Mouse (Mus musculus): ENCODE results near the gene Gna15. TPM values are rescaled to one million over a fixed set of nuclear protein-coding genes. Genes with fewer than 3 reads are reported as not detected.

Gene Gna15
- polyA plus RNA-seq, 1 experiment = 14.8 TPM

GRCm38 (mm10) chr10:81502658-81503057, 21.4 kb downstream of the Gna15 start:
- no peaks in the 10 kb centered on the region for H3K36me3 ChIP-seq (ENCODE audit: control insufficient read depth, insufficient read depth, low read length)
- no peak overlapping the region for H3K27ac ChIP-seq (ENCODE audit: insufficient read depth, low read length)
- H3K27me3 ChIP-seq (ENCODE audit: control insufficient read depth, insufficient read depth, low read length) = no peaks in the 10 kb centered on the region
- DNase-seq (ENCODE audit: low read depth in 1 of 2, low spot score in 2 of 2) = peak; percentile 46 to 88
- H3K4me3 ChIP-seq (ENCODE audit: extremely low read depth, insufficient read depth, insufficient read length) = no peak overlapping the region
- 20% methylated on average over 36 of the region's 36 CpGs for WGBS
- peaks cover 8% of the 10 kb centered on the region for H3K4me1 ChIP-seq (ENCODE audit: control insufficient read depth, insufficient read depth, insufficient read length)
- TF ChIP-seq POLR2A (IDR thresholded peaks at IDR 0.05; ENCODE audit: low read depth, low read length) = no peak
- peak; percentile 98 for TF ChIP-seq CTCF (IDR thresholded peaks at IDR 0.05; ENCODE audit: extremely low read depth, insufficient read depth, insufficient read length, insufficient replicate concordance)

GRCm38 (mm10) chr10:81501863-81502262, 22.2 kb downstream of the Gna15 start:
- TF ChIP-seq POLR2A (IDR thresholded peaks at IDR 0.05; ENCODE audit: low read depth, low read length) (no peak), CTCF (IDR thresholded peaks at IDR 0.05; ENCODE audit: extremely low read depth, insufficient read depth, insufficient read length, insufficient replicate concordance) (no peak)
- Histone ChIP-seq H3K27ac (ENCODE audit: insufficient read depth, low read length) (no peak overlapping the region), H3K36me3 (ENCODE audit: control insufficient read depth, insufficient read depth, low read length) (no peaks in the 10 kb centered on the region), H3K4me3 (ENCODE audit: extremely low read depth, insufficient read depth, insufficient read length) (no peak overlapping the region), H3K27me3 (ENCODE audit: control insufficient read depth, insufficient read depth, low read length) (no peaks in the 10 kb centered on the region), H3K4me1 (ENCODE audit: control insufficient read depth, insufficient read depth, insufficient read length) (peaks cover 8% of the 10 kb centered on the region)
- no peak for DNase-seq (ENCODE audit: low read depth in 1 of 2, low spot score in 2 of 2)
- 85% methylated on average over 5 of the region's 5 CpGs for WGBS

- Histone ChIP-seq H3K27ac (ENCODE audit: insufficient read depth, low read length) (peak within 1 kb of the TSS; percentile 99), H3K4me3 (ENCODE audit: extremely low read depth, insufficient read depth, insufficient read length) (peak within 1 kb of the TSS; percentile 85), H3K36me3 (ENCODE audit: control insufficient read depth, insufficient read depth, low read length) (no peaks in the 10 kb centered on the region), H3K4me1 (ENCODE audit: control insufficient read depth, insufficient read depth, insufficient read length) (peaks cover 16% of the 10 kb centered on the region), H3K27me3 (ENCODE audit: control insufficient read depth, insufficient read depth, low read length) (no peaks in the 10 kb centered on the region)
- 53% methylated on average over 3 of the region's 3 CpGs for WGBS
- TF ChIP-seq POLR2A (IDR thresholded peaks at IDR 0.05; ENCODE audit: low read depth, low read length) (no peak), CTCF (IDR thresholded peaks at IDR 0.05; ENCODE audit: extremely low read depth, insufficient read depth, insufficient read length, insufficient replicate concordance) (no peak)
- DNase-seq (ENCODE audit: low read depth in 1 of 2, low spot score in 2 of 2) = no peak
Measured at GRCm38 (mm10) chr10:81500032-81500431, 24.0 kb downstream of the Gna15 start, which contains the start of gene S1pr4. Gene S1pr4 (minus strand): TSS chr10:81500132.

- Histone ChIP-seq H3K27ac (ENCODE audit: insufficient read depth, low read length) (peak overlapping the region; percentile 99), H3K4me3 (ENCODE audit: extremely low read depth, insufficient read depth, insufficient read length) (peak overlapping the region; percentile 85), H3K4me1 (ENCODE audit: control insufficient read depth, insufficient read depth, insufficient read length) (peaks cover 23% of the 10 kb centered on the region), H3K27me3 (ENCODE audit: control insufficient read depth, insufficient read depth, low read length) (no peaks in the 10 kb centered on the region), H3K36me3 (ENCODE audit: control insufficient read depth, insufficient read depth, low read length) (no peaks in the 10 kb centered on the region)
- DNase-seq (ENCODE audit: low read depth in 1 of 2, low spot score in 2 of 2) = peak; percentile 54 to 91
- WGBS = 4% methylated on average over 23 of the region's 23 CpGs
- no peak for TF ChIP-seq CTCF (IDR thresholded peaks at IDR 0.05; ENCODE audit: extremely low read depth, insufficient read depth, insufficient read length, insufficient replicate concordance)
- TF ChIP-seq POLR2A (IDR thresholded peaks at IDR 0.05; ENCODE audit: low read depth, low read length) = peak; percentile 98
Measured at GRCm38 (mm10) chr10:81499250-81499901, 24.6 kb downstream of the Gna15 start.

GRCm38 (mm10) chr10:81498316-81499249, 25.4 kb downstream of the Gna15 start:
- Histone ChIP-seq H3K27ac (ENCODE audit: insufficient read depth, low read length) (peak overlapping the region; percentile 99), H3K4me1 (ENCODE audit: control insufficient read depth, insufficient read depth, insufficient read length) (peaks cover 24% of the 10 kb centered on the region), H3K27me3 (ENCODE audit: control insufficient read depth, insufficient read depth, low read length) (no peaks in the 10 kb centered on the region), H3K4me3 (ENCODE audit: extremely low read depth, insufficient read depth, insufficient read length) (peak overlapping the region; percentile 85), H3K36me3 (ENCODE audit: control insufficient read depth, insufficient read depth, low read length) (no peaks in the 10 kb centered on the region)
- DNase-seq (ENCODE audit: low read depth in 1 of 2, low spot score in 2 of 2) = no peak
- 8% methylated on average over 38 of the region's 38 CpGs for WGBS
- TF ChIP-seq POLR2A (IDR thresholded peaks at IDR 0.05; ENCODE audit: low read depth, low read length) (no peak), CTCF (IDR thresholded peaks at IDR 0.05; ENCODE audit: extremely low read depth, insufficient read depth, insufficient read length, insufficient replicate concordance) (peak; percentile 13; the same call in 1 of the 2 replicates)

- peak overlapping the region; percentile 99 for H3K27ac ChIP-seq (ENCODE audit: insufficient read depth, low read length)
- DNase-seq (ENCODE audit: low read depth in 1 of 2, low spot score in 2 of 2) = peak in 1 of 2 experiments; percentile 52
- peaks cover 3% of the 10 kb centered on the region; the same call in 1 of the 2 replicates for H3K36me3 ChIP-seq (ENCODE audit: control insufficient read depth, insufficient read depth, low read length)
- peak overlapping the region; percentile 85 for H3K4me3 ChIP-seq (ENCODE audit: extremely low read depth, insufficient read depth, insufficient read length)
- H3K4me1 ChIP-seq (ENCODE audit: control insufficient read depth, insufficient read depth, insufficient read length) = peaks cover 21% of the 10 kb centered on the region
- H3K27me3 ChIP-seq (ENCODE audit: control insufficient read depth, insufficient read depth, low read length) = no peaks in the 10 kb centered on the region
- TF ChIP-seq POLR2A (IDR thresholded peaks at IDR 0.05; ENCODE audit: low read depth, low read length) = no peak
- TF ChIP-seq CTCF (IDR thresholded peaks at IDR 0.05; ENCODE audit: extremely low read depth, insufficient read depth, insufficient read length, insufficient replicate concordance) = no peak
- WGBS = 6% methylated on average over 17 of the region's 17 CpGs
Measured at GRCm38 (mm10) chr10:81497401-81498270, 26.4 kb downstream of the Gna15 start.

Data from spleen, adult 2 months (tissue).